Mouse (Mus musculus) G1E (cell line): ENCODE data around the gene Prdm13.

Source experiments
- CTCF ChIP-seq: IDR thresholded peaks from 2 replicates; pipeline ENCODE4 v1.5.1; 2012; ENCODE audit warnings: low read depth, low read length, inconsistent platforms, mixed read lengths
- GATA1 ChIP-seq: IDR thresholded peaks from 2 replicates; pipeline ENCODE4 v1.6.1; 2012; ENCODE audit warnings: borderline replicate concordance, low read length, inconsistent platforms, mixed read lengths
- TAL1 ChIP-seq: conservative IDR thresholded peaks from 2 replicates; pipeline ENCODE4 v1.6.1; 2012; ENCODE audit warnings: low read depth, low read length, inconsistent platforms, mixed read lengths

DNA sequence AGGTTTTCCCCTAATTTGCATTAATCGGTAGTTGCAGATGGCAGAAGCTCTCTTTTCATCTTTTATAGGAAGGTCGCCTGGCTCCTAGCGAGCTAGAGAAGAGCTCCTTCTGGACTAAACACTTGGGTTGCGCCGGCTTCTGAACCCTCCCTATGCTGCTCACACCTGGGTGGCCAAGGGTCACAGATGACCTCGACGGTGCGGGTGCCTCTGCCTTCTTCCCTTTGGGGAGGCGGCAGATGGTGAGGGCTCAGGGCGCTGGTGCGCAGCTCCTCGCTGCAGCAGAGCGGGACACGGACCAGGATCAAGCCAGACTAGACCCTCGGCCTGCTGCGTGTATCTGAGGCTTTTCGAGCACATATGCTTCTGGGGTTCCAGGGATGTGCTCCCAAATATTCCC lies 11.7 kb downstream of the Prdm13 start:
- TF ChIP-seq TAL1: no peak
- no peak for TF ChIP-seq GATA1
- no peak for TF ChIP-seq CTCF
